Mouse (Mus musculus) lung, postnatal 0 days (tissue): ENCODE results near the gene Arhgap21.

ENCODE experiments used
- CTCF ChIP-seq: IDR thresholded peaks from 2 replicates; pipeline ENCODE4 v1.5.1; 2016; ENCODE audit warnings: antibody characterized with exemption, mild to moderate bottlenecking
- EP300 ChIP-seq: IDR thresholded peaks from 2 replicates; pipeline ENCODE4 v1.6.1; 2016; ENCODE audit warnings: antibody characterized with exemption, mild to moderate bottlenecking, control low read depth

DNA sequence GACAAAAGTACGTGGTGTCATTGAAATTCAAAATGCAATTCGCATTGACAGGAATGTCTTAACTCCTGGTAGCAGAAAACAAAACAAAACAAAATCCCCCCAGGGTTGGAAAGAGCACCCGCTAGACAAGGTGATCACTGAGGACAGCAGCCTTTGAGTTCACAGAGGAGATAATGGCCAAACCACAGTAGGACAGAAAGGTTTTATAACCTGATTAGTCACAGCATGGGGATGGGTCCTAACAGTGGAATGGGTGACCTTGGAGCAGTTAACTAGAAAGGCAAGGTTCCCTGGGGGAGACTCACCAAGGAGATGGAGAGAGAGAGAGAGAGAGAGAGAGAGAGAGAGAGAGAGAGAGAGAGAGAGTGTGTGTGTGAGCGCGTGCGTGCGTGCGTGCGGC lies 34.3 kb downstream of the Arhgap21 start:
- TF ChIP-seq EP300, result no peak
- TF ChIP-seq CTCF, result no peak
